Mouse (Mus musculus): Measurements from ENCODE around the gene C530008M17Rik.

GRCm38 (mm10) chr5:76708004-76708403 lies 51.7 kb downstream of the C530008M17Rik start:
- TF ChIP-seq POLR2A (IDR thresholded peaks at IDR 0.05; ENCODE audit: borderline replicate concordance, extremely low read depth, insufficient read depth, insufficient read length, poor library complexity, severe bottlenecking) (no peak), CTCF (IDR thresholded peaks at IDR 0.05; ENCODE audit: borderline replicate concordance, extremely low read depth, insufficient read depth, insufficient read length) (no peak)
